Mouse (Mus musculus) ES-Bruce4 (cell line): ENCODE data around the gene Lyrm4.

Source experiments
- CTCF ChIP-seq: IDR thresholded peaks from one replicate; pipeline ENCODE4 v1.8.1; 2011; ENCODE audit warnings: low read depth, low read length
- EP300 ChIP-seq: IDR thresholded peaks from 2 replicates; pipeline ENCODE4 v1.6.1; 2011; ENCODE audit warnings: low read depth, low read length; ENCODE audit not compliant: insufficient read depth
- POLR2A ChIP-seq: IDR thresholded peaks from one replicate; pipeline ENCODE4 v1.8.1; 2011; ENCODE audit warnings: low read length; ENCODE audit not compliant: insufficient read depth

DNA sequence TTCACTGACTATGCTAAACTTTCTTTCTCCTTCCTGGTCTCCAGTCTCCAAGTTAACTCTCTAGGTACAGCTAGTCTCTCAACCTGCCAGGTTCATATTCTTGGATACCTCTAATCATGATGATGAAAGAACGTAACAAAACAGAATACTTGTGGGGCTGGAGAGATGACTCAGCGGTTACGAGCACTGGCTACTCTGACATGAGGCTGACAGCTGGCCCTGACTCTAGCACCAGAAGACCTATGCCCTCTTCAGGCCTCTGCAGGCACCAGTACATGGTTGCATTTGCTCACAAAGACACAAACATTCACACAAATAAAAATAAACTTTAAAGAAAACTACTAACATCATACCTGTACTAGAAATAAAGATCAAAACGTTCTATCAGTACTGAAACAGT is 81.8 kb downstream of the Lyrm4 start:
- TF ChIP-seq CTCF (no peak), POLR2A (no peak), EP300 (no peak)
